Mouse (Mus musculus): Measurements from ENCODE around the gene Mkrn2. TPM values are rescaled to one million over a fixed set of nuclear protein-coding genes. Genes with fewer than 3 reads are reported as not detected.

The Mkrn2 gene
- total RNA-seq, 2 experiments from 2014 or later: 33.0 to 41.2 TPM

Other genes starting within 250 kb of the Mkrn2 start
- gene Pparg, start 241.0 kb upstream of the Mkrn2 start, total RNA-seq (2021): 1 to 10 TPM; 2.0 to 2.1 TPM
- gene Tsen2, start 57.2 kb upstream of the Mkrn2 start, total RNA-seq (2021): 10 to 100 TPM; 24.6 to 28.0 TPM
- not detected for gene Mkrn2os, start 9.3 kb upstream of the Mkrn2 start, total RNA-seq (2021)
- 10 to 100 TPM; 78.5 to 79.3 TPM for gene Raf1, start 74.7 kb downstream of the Mkrn2 start, total RNA-seq (2021)
- under 1 TPM in 1 of 2 experiments, not detected in 1; 0.52 TPM for gene Tmem40, start 160.5 kb downstream of the Mkrn2 start, total RNA-seq (2021)
- 1 to 10 TPM; 2.7 to 2.8 TPM for gene Cand2, start 172.6 kb downstream of the Mkrn2 start, total RNA-seq (2021)
- gene Rpl32, start 206.8 kb downstream of the Mkrn2 start, total RNA-seq (2021): 100 to 1,000 TPM; 497 to 528 TPM
- 1 to 10 TPM; 3.2 to 4.0 TPM for gene Efcab12, start 236.5 kb downstream of the Mkrn2 start, total RNA-seq (2021)

Measured in layer of hippocampus, adult 18-20 months (tissue).